Mouse (Mus musculus) lung, embryonic 14.5 days (tissue): Measurements from ENCODE around the gene Cdyl2. TPM values are rescaled to one million over a fixed set of nuclear protein-coding genes. Genes with fewer than 3 reads are reported as not detected.

Source experiments
- ATAC-seq: fragments of 200-750 bp; cut with Nextera tagmentation; 2 replicates; pipeline ENCODE4 v1.8.0; 2017; ENCODE audit warnings: mild to moderate bottlenecking, moderate TSS enrichment, moderate library complexity; ENCODE audit not compliant: insufficient read depth
- DNase-seq: peaks from one replicate; pipeline ENCODE4 v3.0.0-alpha.2; 2015
- H3K27ac ChIP-seq: fragments of 300-500 bp; sonication (generic); 2 replicates; pipeline ENCODE4 v1.5.1; 2014; ENCODE audit warnings: low read depth, mild to moderate bottlenecking, moderate library complexity
- H3K27me3 ChIP-seq: fragments of 300-500 bp; sonication (generic); 2 replicates; pipeline ENCODE4 v1.6.1; 2014; ENCODE audit warnings: low read length, control low read depth; ENCODE audit not compliant: insufficient read depth
- H3K36me3 ChIP-seq: fragments of 300-500 bp; sonication (generic); 2 replicates; pipeline ENCODE4 v1.6.1; 2014; ENCODE audit warnings: control low read depth; ENCODE audit not compliant: insufficient read depth
- H3K4me1 ChIP-seq: fragments of 300-500 bp; sonication (generic); 2 replicates; pipeline ENCODE4 v1.6.1; 2014; ENCODE audit warnings: antibody characterized with exemption, control low read depth; ENCODE audit not compliant: insufficient read depth
- H3K4me2 ChIP-seq: fragments of 300-500 bp; sonication (generic); 2 replicates; pipeline ENCODE4 v1.6.1; 2014; ENCODE audit warnings: mild to moderate bottlenecking
- H3K4me3 ChIP-seq: fragments of 300-500 bp; sonication (generic); 2 replicates; pipeline ENCODE4 v1.5.1; 2014; ENCODE audit warnings: low read depth, low read length
- H3K9ac ChIP-seq: fragments of 300-500 bp; sonication (generic); 2 replicates; pipeline ENCODE4 v1.6.1; 2014
- H3K9me3 ChIP-seq: fragments of 300-500 bp; sonication (generic); 2 replicates; pipeline ENCODE4 v1.6.1; 2016; ENCODE audit warnings: low read depth, low read length, control low read depth
- CTCF ChIP-seq: IDR thresholded peaks from 2 replicates; pipeline ENCODE4 v1.5.1; 2016; ENCODE audit warnings: antibody characterized with exemption, low read depth
- WGBS: fragments of 180-500 bp; shearing (Covaris S2); extraction: QIAGEN DNeasy Blood & Tissue Kit; methylation state at CpG from one replicate; pipeline ENCODE4 v1.1.7; 2014; 5-methylcytosine and 5-hydroxymethylcytosine counted together
- polyA plus RNA-seq: library from polyadenylated mRNA; unstranded; fragments of >200 nt; fragmentation: Nextera tagmentation; extraction: Ambion mirVana; gene quantifications from 2 replicates; pipeline ENCODE4 v1.2.1, GENCODE M21; 2014

The Cdyl2 gene
- polyA plus RNA-seq: 7.8 and 8.7 TPM in 2 replicates

DNA sequence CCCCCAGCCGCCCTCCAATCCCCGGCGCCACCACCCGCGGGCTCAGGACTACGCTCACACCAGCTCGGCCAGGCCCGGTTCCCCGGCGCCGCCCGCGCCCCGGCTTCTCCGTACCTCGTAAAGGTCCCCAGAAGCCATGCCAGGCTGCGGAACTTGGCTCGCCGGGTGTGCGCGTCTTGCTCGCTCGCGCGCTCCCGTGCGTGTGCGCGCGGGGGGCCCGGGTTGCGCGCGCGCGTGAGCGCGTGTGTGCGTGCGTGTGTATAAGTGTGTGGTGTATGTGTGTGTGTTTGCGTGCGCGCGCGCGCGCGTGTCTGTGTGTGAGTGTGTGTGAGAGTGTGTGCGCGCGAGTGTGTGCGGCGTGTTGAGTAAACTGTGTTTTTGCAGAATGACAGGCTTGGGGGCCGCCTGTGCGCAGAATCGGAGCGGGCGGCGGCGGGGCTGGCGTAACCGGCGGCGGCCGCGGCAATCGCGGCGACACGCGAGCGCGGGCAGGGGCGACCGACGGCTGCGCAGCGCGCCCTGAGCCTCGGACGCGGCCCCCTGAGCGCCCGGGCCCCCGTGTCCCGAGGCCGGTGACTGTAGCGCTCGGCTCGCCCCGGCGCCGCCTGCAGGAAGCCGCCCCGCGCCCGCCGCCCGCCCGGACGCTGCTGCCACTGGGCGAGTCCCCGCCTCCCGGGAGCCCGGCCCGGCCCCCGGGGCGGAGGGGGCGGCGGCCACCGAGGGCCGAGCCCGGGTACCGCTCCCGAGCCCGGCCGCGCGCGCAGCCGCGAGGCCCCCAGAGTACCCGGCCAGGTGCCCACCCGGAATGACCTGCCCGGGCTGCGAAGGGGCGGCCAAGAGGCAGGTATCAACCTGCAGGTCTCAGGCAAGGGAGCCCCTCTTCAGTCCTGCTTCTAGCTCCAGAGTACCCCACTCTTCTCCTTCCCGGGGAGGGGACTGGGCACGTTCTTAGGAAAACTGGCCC lies at the start of gene Cdyl2:
Gene Cdyl2 (minus strand): TSS at position 308 of the 964 bp plus-strand sequence.
- Histone ChIP-seq H3K9me3 (0 out of 2 replicates have a peak, but pooled peaks cover 4% of the 10 kb centered on the region), H3K4me3 (peak within 1 kb of the TSS; percentile 79), H3K4me2 (peak within 1 kb of the TSS; percentile 75), H3K27me3 (peaks cover 11% of the 10 kb centered on the region; the same call in 1 of the 2 replicates), H3K27ac (peak within 1 kb of the TSS; percentile 87), H3K36me3 (no peaks in the 10 kb centered on the region), H3K4me1 (no peaks in the 10 kb centered on the region), H3K9ac (peak within 1 kb of the TSS; percentile 75)
- ATAC-seq (peak; percentile 92), DNase-seq (peak; percentile 86)
- WGBS: under 1% methylated on average over 118 of the region's 129 CpGs
- no peak for TF ChIP-seq CTCF

DNA sequence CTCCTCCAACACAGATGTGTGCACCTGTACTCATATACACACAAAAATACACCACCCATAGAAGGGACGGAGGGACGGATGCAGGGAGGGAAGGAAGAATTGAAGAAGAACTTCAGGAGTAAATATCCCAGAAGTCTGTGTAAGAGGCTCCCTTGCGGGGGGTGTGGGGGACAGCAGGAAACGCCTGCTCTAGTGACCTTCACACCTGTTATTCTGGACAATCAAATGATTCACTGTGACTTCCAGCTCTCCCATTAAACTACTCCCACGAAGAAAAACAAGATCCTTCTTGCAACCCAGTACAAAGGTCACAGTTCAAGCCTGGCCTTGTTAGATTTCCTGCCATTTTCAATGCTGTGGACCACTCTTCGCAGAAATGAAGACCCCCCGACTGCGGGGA lies 47.8 kb upstream of the Cdyl2 start:
- no peaks in the 10 kb centered on the region for H3K36me3 ChIP-seq
- ATAC-seq (no peak), DNase-seq (no peak)
- WGBS: 66% methylated on average over 8 of the region's 8 CpGs
- H3K9ac ChIP-seq: no peak overlapping the region
- no peak for TF ChIP-seq CTCF
- no peaks in the 10 kb centered on the region for H3K9me3 ChIP-seq
- no peak overlapping the region for H3K27ac ChIP-seq
- no peak overlapping the region for H3K4me2 ChIP-seq
- no peak overlapping the region for H3K4me3 ChIP-seq
- H3K4me1 ChIP-seq: no peaks in the 10 kb centered on the region
- no peaks in the 10 kb centered on the region for H3K27me3 ChIP-seq

- Histone ChIP-seq H3K4me3 (no peak overlapping the region), H3K27ac (no peak overlapping the region), H3K36me3 (no peaks in the 10 kb centered on the region), H3K27me3 (no peaks in the 10 kb centered on the region), H3K9ac (no peak overlapping the region), H3K9me3 (no peaks in the 10 kb centered on the region), H3K4me2 (no peak overlapping the region), H3K4me1 (no peaks in the 10 kb centered on the region)
- DNase-seq (no peak), ATAC-seq (no peak)
- WGBS: 85% methylated on average over 5 of the region's 5 CpGs
- TF ChIP-seq CTCF: no peak
These were observed 41.4 kb upstream of the Cdyl2 start for GRCm38 (mm10) chr8:116774220-116774619.

GRCm38 (mm10) chr8:116772727-116773126 lies 39.9 kb upstream of the Cdyl2 start:
- no peak for TF ChIP-seq CTCF
- Histone ChIP-seq H3K9me3 (no peaks in the 10 kb centered on the region), H3K4me1 (no peaks in the 10 kb centered on the region), H3K4me3 (no peak overlapping the region), H3K36me3 (no peaks in the 10 kb centered on the region), H3K9ac (no peak overlapping the region), H3K4me2 (no peak overlapping the region), H3K27me3 (no peaks in the 10 kb centered on the region), H3K27ac (peak overlapping the region; percentile 75)
- no peak for DNase-seq
- WGBS: 80% methylated on average over 9 of the region's 9 CpGs
- ATAC-seq: no peak

DNA sequence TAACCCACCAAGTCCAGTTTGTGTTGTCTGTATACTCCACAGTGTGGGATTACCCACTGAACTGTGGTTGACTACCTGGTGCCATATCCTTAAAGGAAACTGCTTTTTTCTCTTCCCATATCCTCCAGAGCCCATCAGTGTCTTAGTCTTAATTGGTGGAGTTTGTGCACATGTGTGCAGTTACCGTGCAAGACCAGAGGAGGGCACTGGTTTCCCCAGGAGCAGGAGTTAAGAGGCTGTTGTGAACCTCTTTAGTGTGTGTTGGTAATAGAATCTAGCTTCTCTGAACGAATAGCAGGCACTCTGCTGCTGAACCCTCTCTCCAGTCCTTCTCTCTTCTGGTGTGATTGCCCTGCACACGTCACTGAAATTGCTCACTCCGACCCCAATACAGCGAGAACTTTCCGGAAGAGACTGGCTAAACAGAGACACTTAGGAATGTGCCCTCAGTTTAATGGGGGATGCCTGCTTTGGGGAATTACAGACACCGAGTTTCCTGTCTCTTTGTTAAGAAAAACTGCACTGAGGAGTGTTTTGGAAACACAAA lies 39.1 kb upstream of the Cdyl2 start:
- H3K4me2 ChIP-seq: no peak overlapping the region
- DNase-seq (peak; percentile 39), ATAC-seq (no peak; the same call in 1 of the 2 replicates)
- H3K27ac ChIP-seq: no peak overlapping the region
- H3K4me1 ChIP-seq: no peaks in the 10 kb centered on the region
- H3K9ac ChIP-seq: no peak overlapping the region
- 67% methylated on average over 7 of the region's 7 CpGs for WGBS
- H3K36me3 ChIP-seq: no peaks in the 10 kb centered on the region
- no peaks in the 10 kb centered on the region for H3K9me3 ChIP-seq
- H3K27me3 ChIP-seq: no peaks in the 10 kb centered on the region
- TF ChIP-seq CTCF: peak; percentile 58
- H3K4me3 ChIP-seq: no peak overlapping the region

- H3K36me3 ChIP-seq: no peaks in the 10 kb centered on the region
- no peaks in the 10 kb centered on the region for H3K27me3 ChIP-seq
- no peak overlapping the region for H3K27ac ChIP-seq
- H3K9me3 ChIP-seq: no peaks in the 10 kb centered on the region
- no peak for TF ChIP-seq CTCF
- no peak overlapping the region for H3K4me2 ChIP-seq
- H3K4me1 ChIP-seq: no peaks in the 10 kb centered on the region
- WGBS: 61% methylated on average over 12 of the region's 12 CpGs
- no peak overlapping the region for H3K9ac ChIP-seq
- DNase-seq: peak; percentile 19
- no peak overlapping the region for H3K4me3 ChIP-seq
- no peak for ATAC-seq
These were observed 38.0 kb upstream of the Cdyl2 start for GRCm38 (mm10) chr8:116770756-116771155.

GRCm38 (mm10) chr8:116756174-116756573 lies 23.4 kb upstream of the Cdyl2 start:
- no peak for DNase-seq
- H3K27ac ChIP-seq: no peak overlapping the region
- 66% methylated on average over 3 of the region's 3 CpGs for WGBS

More at GRCm38 (mm10) chr8:116756174-116756573, 23.4 kb upstream of the Cdyl2 start:
- H3K4me3 ChIP-seq: no peak overlapping the region
- H3K27me3 ChIP-seq: no peaks in the 10 kb centered on the region
- TF ChIP-seq CTCF: no peak
- no peak for ATAC-seq
- H3K4me2 ChIP-seq: no peak overlapping the region
- no peaks in the 10 kb centered on the region for H3K36me3 ChIP-seq
- no peaks in the 10 kb centered on the region for H3K4me1 ChIP-seq
- no peak overlapping the region for H3K9ac ChIP-seq
- H3K9me3 ChIP-seq: no peaks in the 10 kb centered on the region
